Mouse (Mus musculus) neural tube, embryonic 13.5 days (tissue): ENCODE data around the gene Ypel3. TPM values are rescaled to one million over a fixed set of nuclear protein-coding genes. Genes with fewer than 3 reads are reported as not detected.
A peak's percentile ranks its signal among the peaks of the same experiment; 100 is the strongest.

ENCODE experiments used
- ATAC-seq: fragments of 200-750 bp; cut with Nextera tagmentation; 2 replicates; pipeline ENCODE4 v1.8.0; 2017; ENCODE audit warnings: low read depth, mild to moderate bottlenecking, moderate TSS enrichment, moderate library complexity
- H3K27ac ChIP-seq: fragments of 300-500 bp; sonication (generic); replicated peaks from 2 replicates; pipeline ENCODE4 v1.5.1; 2015; ENCODE audit warnings: moderate library complexity, mild to moderate bottlenecking, inconsistent platforms
- H3K27me3 ChIP-seq: fragments of 300-500 bp; sonication (generic); 2 replicates; pipeline ENCODE4 v1.6.1; 2015; ENCODE audit warnings: mild to moderate bottlenecking, inconsistent platforms
- H3K36me3 ChIP-seq: fragments of 300-500 bp; sonication (generic); 2 replicates; pipeline ENCODE4 v1.6.1; 2015; ENCODE audit warnings: mild to moderate bottlenecking, inconsistent platforms
- H3K4me1 ChIP-seq: fragments of 300-500 bp; sonication (generic); replicated peaks from 2 replicates; pipeline ENCODE4 v1.6.1; 2015; ENCODE audit warnings: inconsistent platforms
- H3K4me2 ChIP-seq: fragments of 300-500 bp; sonication (generic); 2 replicates; pipeline ENCODE4 v1.6.1; 2015; ENCODE audit warnings: inconsistent platforms, mild to moderate bottlenecking, moderate library complexity
- H3K4me3 ChIP-seq: fragments of 300-500 bp; sonication (generic); 2 replicates; pipeline ENCODE4 v1.5.1; 2015; ENCODE audit warnings: mild to moderate bottlenecking, inconsistent platforms
- H3K9ac ChIP-seq: fragments of 300-500 bp; sonication (generic); 2 replicates; pipeline ENCODE4 v1.6.1; 2015; ENCODE audit warnings: moderate library complexity, mild to moderate bottlenecking, inconsistent platforms
- H3K9me3 ChIP-seq: fragments of 300-500 bp; sonication (generic); 2 replicates; pipeline ENCODE4 v1.6.1; 2016; ENCODE audit warnings: inconsistent platforms
- WGBS: fragments of 180-500 bp; shearing (Covaris S2); methylation state at CpG from one replicate; pipeline ENCODE4 v1.1.7; 2015; 5-methylcytosine and 5-hydroxymethylcytosine counted together
- polyA plus RNA-seq: library from polyadenylated mRNA; unstranded; fragments of >200 nt; fragmentation: Nextera tagmentation; extraction: Ambion mirVana; gene quantifications from 2 replicates; pipeline ENCODE4 v1.2.1, GENCODE M21; 2015

Gene Ypel3
- polyA plus RNA-seq, 1 experiment from 2014 or later = 215 TPM

DNA sequence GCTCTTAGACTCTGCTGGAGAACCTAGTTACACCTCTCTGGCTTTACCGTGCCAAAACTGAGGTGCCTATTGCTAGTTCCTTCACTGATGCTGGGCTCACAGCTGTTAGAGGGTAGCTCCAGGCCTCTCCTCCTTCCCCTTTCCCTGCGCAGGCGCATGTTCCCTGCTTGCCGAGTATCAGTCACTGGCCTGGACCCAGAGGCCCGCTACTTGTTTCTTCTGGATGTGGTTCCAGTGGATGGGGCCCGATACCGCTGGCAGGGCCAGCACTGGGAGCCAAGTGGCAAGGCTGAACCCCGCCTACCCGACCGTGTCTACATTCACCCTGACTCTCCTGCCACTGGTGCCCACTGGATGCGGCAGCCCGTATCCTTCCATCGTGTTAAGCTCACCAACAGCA lies 5.9 kb downstream of the Ypel3 start:
- Histone ChIP-seq H3K4me3 (no peak overlapping the region), H3K4me2 (no peak overlapping the region), H3K4me1 (peaks cover 44% of the 10 kb centered on the region), H3K27ac (no peak overlapping the region), H3K27me3 (no peaks in the 10 kb centered on the region), H3K9ac (0 out of 2 replicates have a peak overlapping the region, but pooled peaks have one; percentile 5), H3K9me3 (no peaks in the 10 kb centered on the region), H3K36me3 (peaks cover 50% of the 10 kb centered on the region)
- WGBS = 81% methylated on average over 13 of the region's 13 CpGs
- ATAC-seq = no peak

- H3K36me3 ChIP-seq = peaks cover 56% of the 10 kb centered on the region
- H3K4me2 ChIP-seq = no peak overlapping the region
- H3K4me1 ChIP-seq = peaks cover 27% of the 10 kb centered on the region
- no peak for ATAC-seq
- 81% methylated on average over 7 of the region's 7 CpGs for WGBS
- no peak overlapping the region for H3K4me3 ChIP-seq
- H3K9ac ChIP-seq = no peak overlapping the region
- H3K9me3 ChIP-seq = no peaks in the 10 kb centered on the region
- H3K27ac ChIP-seq = no peak overlapping the region
- H3K27me3 ChIP-seq = no peaks in the 10 kb centered on the region
These were observed 7.7 kb downstream of the Ypel3 start for GRCm38 (mm10) chr7:126784469-126784868.

DNA sequence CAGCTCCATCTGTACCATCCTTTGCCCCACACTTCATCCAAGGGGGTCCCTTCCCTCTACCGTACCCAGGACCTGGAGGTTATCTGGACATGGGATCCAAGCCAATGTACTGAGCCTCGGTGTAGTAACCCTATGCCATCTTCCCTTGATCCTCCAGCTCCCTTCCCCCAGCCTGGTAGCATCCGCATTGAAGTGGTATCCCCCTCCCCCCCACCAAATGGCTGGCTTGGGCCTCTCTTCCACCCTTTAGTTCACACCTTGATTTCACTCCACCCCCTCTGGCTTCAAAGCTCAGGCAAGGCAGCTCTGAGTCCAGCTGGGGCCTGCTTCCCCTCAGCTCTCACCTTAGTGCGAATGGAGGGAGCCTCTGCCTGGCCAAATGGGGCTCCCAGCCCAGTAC lies 8.3 kb downstream of the Ypel3 start:
- 83% methylated on average over 4 of the region's 4 CpGs for whole genome bisulfite sequencing
- ATAC-seq = no peak
- Histone ChIP-seq H3K4me3 (no peak overlapping the region), H3K36me3 (peaks cover 62% of the 10 kb centered on the region), H3K27ac (no peak overlapping the region), H3K4me1 (peaks cover 25% of the 10 kb centered on the region), H3K27me3 (no peaks in the 10 kb centered on the region), H3K9me3 (no peaks in the 10 kb centered on the region), H3K9ac (no peak overlapping the region), H3K4me2 (no peak overlapping the region)

GRCm38 (mm10) chr7:126786142-126786541 lies 9.4 kb downstream of the Ypel3 start:
- Histone ChIP-seq H3K36me3 (peaks cover 65% of the 10 kb centered on the region), H3K4me3 (no peak overlapping the region), H3K27ac (no peak overlapping the region), H3K27me3 (no peaks in the 10 kb centered on the region), H3K9me3 (no peaks in the 10 kb centered on the region), H3K9ac (no peak overlapping the region), H3K4me1 (peaks cover 27% of the 10 kb centered on the region), H3K4me2 (no peak overlapping the region)
- 92% methylated on average over 14 of the region's 14 CpGs for WGBS
- no peak for ATAC-seq

DNA sequence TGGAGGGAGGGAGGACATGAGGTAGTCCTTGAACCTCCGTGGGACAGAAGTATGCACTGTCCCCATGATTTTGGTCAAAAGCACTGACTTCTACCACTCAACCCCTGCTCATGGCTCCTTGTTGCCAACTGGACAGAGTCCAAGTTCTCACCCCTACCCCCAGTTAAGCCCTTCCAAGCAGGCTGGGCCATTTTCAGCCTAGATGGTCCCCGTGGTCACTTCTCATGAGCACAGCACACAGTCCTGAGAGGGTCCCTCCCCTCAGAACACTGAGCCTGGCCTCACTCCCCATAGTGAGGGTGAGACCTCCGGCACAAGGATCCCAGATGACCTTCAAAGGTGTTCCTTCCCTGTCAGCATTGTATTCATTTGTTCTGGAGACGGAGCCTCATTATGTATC lies 12.4 kb downstream of the Ypel3 start:
- Histone ChIP-seq H3K9ac (no peak overlapping the region), H3K4me3 (no peak overlapping the region), H3K4me1 (peaks cover 28% of the 10 kb centered on the region), H3K4me2 (no peak overlapping the region), H3K36me3 (peaks cover 61% of the 10 kb centered on the region), H3K9me3 (no peaks in the 10 kb centered on the region), H3K27me3 (no peaks in the 10 kb centered on the region), H3K27ac (no peak overlapping the region)
- WGBS = 90% methylated on average over 4 of the region's 4 CpGs
- ATAC-seq = no peak

- Histone ChIP-seq H3K27me3 (no peaks in the 10 kb centered on the region), H3K4me3 (peak within 1 kb of the TSS; percentile 87), H3K9ac (peak within 1 kb of the TSS; percentile 91), H3K27ac (peak within 1 kb of the TSS; percentile 94), H3K36me3 (peaks cover 61% of the 10 kb centered on the region), H3K9me3 (no peaks in the 10 kb centered on the region), H3K4me2 (peak within 1 kb of the TSS; percentile 83), H3K4me1 (peaks cover 45% of the 10 kb centered on the region)
- ATAC-seq = peak; percentile 93
- under 1% methylated on average over 78 of the region's 83 CpGs for WGBS
These were observed 15.3 kb downstream of the Ypel3 start, which contains the start of gene Ppp4c for GRCm38 (mm10) chr7:126791851-126792720. Ppp4c (minus strand) TSS chr7:126792496.

GRCm38 (mm10) chr7:126792721-126793443 lies 16.1 kb downstream of the Ypel3 start:
- peak; percentile 10; the same call in 1 of the 2 replicates for ATAC-seq
- 30% methylated on average over 11 of the region's 11 CpGs for WGBS
- Histone ChIP-seq H3K9me3 (no peaks in the 10 kb centered on the region), H3K36me3 (peaks cover 56% of the 10 kb centered on the region), H3K4me2 (peak overlapping the region; percentile 83), H3K4me1 (peaks cover 53% of the 10 kb centered on the region), H3K9ac (peak overlapping the region; percentile 91), H3K27me3 (no peaks in the 10 kb centered on the region), H3K4me3 (peak overlapping the region; percentile 87), H3K27ac (peak overlapping the region; percentile 94)

- Histone ChIP-seq H3K4me1 (peaks cover 59% of the 10 kb centered on the region), H3K36me3 (peaks cover 48% of the 10 kb centered on the region), H3K9ac (no peak overlapping the region), H3K4me2 (peak overlapping the region; percentile 83), H3K27me3 (no peaks in the 10 kb centered on the region), H3K9me3 (no peaks in the 10 kb centered on the region), H3K4me3 (no peak overlapping the region; the same call in 1 of the 2 replicates), H3K27ac (no peak overlapping the region)
- 71% methylated on average over 4 of the region's 4 CpGs for WGBS
- no peak for ATAC-seq
These were observed 16.9 kb downstream of the Ypel3 start for GRCm38 (mm10) chr7:126793456-126794270.

- whole genome bisulfite sequencing = 85% methylated on average over 4 of the region's 4 CpGs
- peaks cover 42% of the 10 kb centered on the region for H3K36me3 ChIP-seq
- H3K27me3 ChIP-seq = no peaks in the 10 kb centered on the region
- no peak overlapping the region for H3K9ac ChIP-seq
- no peak overlapping the region for H3K4me2 ChIP-seq
- no peak overlapping the region for H3K4me3 ChIP-seq
- no peak overlapping the region for H3K27ac ChIP-seq
- peaks cover 59% of the 10 kb centered on the region for H3K4me1 ChIP-seq
- H3K9me3 ChIP-seq = no peaks in the 10 kb centered on the region
- no peak for ATAC-seq
These were observed 17.5 kb downstream of the Ypel3 start for GRCm38 (mm10) chr7:126794271-126794605.

- ATAC-seq = no peak
- Histone ChIP-seq H3K36me3 (peaks cover 32% of the 10 kb centered on the region), H3K27ac (no peak overlapping the region), H3K4me1 (peaks cover 60% of the 10 kb centered on the region), H3K4me2 (no peak overlapping the region), H3K9ac (no peak overlapping the region), H3K4me3 (no peak overlapping the region), H3K9me3 (no peaks in the 10 kb centered on the region), H3K27me3 (no peaks in the 10 kb centered on the region)
- 78% methylated on average over 16 of the region's 16 CpGs for WGBS
These were observed 18.9 kb downstream of the Ypel3 start for GRCm38 (mm10) chr7:126795387-126796317.

- Histone ChIP-seq H3K9ac (peak overlapping the region; percentile 93), H3K27ac (no peak overlapping the region), H3K4me1 (peaks cover 54% of the 10 kb centered on the region), H3K36me3 (peaks cover 32% of the 10 kb centered on the region), H3K27me3 (no peaks in the 10 kb centered on the region), H3K4me3 (no peak overlapping the region), H3K4me2 (peak overlapping the region; percentile 87; the same call in 1 of the 2 replicates), H3K9me3 (no peaks in the 10 kb centered on the region)
- no peak for ATAC-seq
- WGBS = 69% methylated on average over 8 of the region's 8 CpGs
These were observed 19.7 kb downstream of the Ypel3 start for GRCm38 (mm10) chr7:126796350-126796932.
